Mouse (Mus musculus): Measurements from ENCODE around the gene Gemin7. TPM values are rescaled to one million over a fixed set of nuclear protein-coding genes. Genes with fewer than 3 reads are reported as not detected.
A peak's percentile ranks its signal among the peaks of the same experiment; 100 is the strongest.

Gemin7 gene
- total RNA-seq, 2 experiments from 2014 or later: 50.0 to 55.1 TPM

GRCm38 (mm10) chr7:19580634-19581033, 3.2 kb upstream of the Gemin7 start:
- DNase-seq: no peak
- intact Hi-C loops (cut with DNase I; ENCODE audit: low total_unique reads): loop anchor here (5.0 kb wide), 2 partner anchors 37 to 63 kb away; partner anchors contain the start of gene Nkpd1

- no peak for DNase-seq
- intact Hi-C loops (cut with DNase I; ENCODE audit: low total_unique reads): loop anchor here (5.0 kb wide), 2 partner anchors 38 to 62 kb away; partner anchors contain the start of gene Nkpd1
Measured at GRCm38 (mm10) chr7:19579751-19580150, 2.4 kb upstream of the Gemin7 start.

GRCm38 (mm10) chr7:19578436-19578835, 1.0 kb upstream of the Gemin7 start:
- intact Hi-C loops (cut with DNase I; ENCODE audit: low total_unique reads): no loop called here

GRCm38 (mm10) chr7:19577877-19578414, 551 bp upstream of the Gemin7 start:
- intact Hi-C loops (cut with DNase I; ENCODE audit: low total_unique reads): no loop called here
- DNase-seq: no peak

More at GRCm38 (mm10) chr7:19578436-19578835, 1.0 kb upstream of the Gemin7 start:
- no peak for DNase-seq

- intact Hi-C loops (cut with DNase I; ENCODE audit: low total_unique reads): no loop called here
- no peak for DNase-seq
Measured at GRCm38 (mm10) chr7:19575559-19575958, 1.8 kb downstream of the Gemin7 start.

- no peak for DNase-seq
- intact Hi-C loops (cut with DNase I; ENCODE audit: low total_unique reads): no loop called here
Measured at GRCm38 (mm10) chr7:19573776-19574140, 3.6 kb downstream of the Gemin7 start.

GRCm38 (mm10) chr7:19572926-19573775, 4.2 kb downstream of the Gemin7 start:
- DNase-seq: peak; percentile 83
- intact Hi-C loops (cut with DNase I; ENCODE audit: low total_unique reads): no loop called here

GRCm38 (mm10) chr7:19569647-19570046, 7.7 kb downstream of the Gemin7 start:
- no peak for DNase-seq
- intact Hi-C loops (cut with DNase I; ENCODE audit: low total_unique reads): no loop called here

- no peak for DNase-seq
- intact Hi-C loops (cut with DNase I; ENCODE audit: low total_unique reads): no loop called here
Measured at GRCm38 (mm10) chr7:19567426-19567825, 10.0 kb downstream of the Gemin7 start.

GRCm38 (mm10) chr7:19565803-19566202, 11.6 kb downstream of the Gemin7 start:
- DNase-seq: no peak
- intact Hi-C loops (cut with DNase I; ENCODE audit: low total_unique reads): no loop called here

GRCm38 (mm10) chr7:19564455-19564854, 12.9 kb downstream of the Gemin7 start:
- DNase-seq: no peak
- intact Hi-C loops (cut with DNase I; ENCODE audit: low total_unique reads): no loop called here

- no peak for DNase-seq
- intact Hi-C loops (cut with DNase I; ENCODE audit: low total_unique reads): no loop called here
Measured at GRCm38 (mm10) chr7:19563884-19564283, 13.5 kb downstream of the Gemin7 start.

- intact Hi-C loops (cut with DNase I; ENCODE audit: low total_unique reads): no loop called here
- DNase-seq: no peak
Measured at GRCm38 (mm10) chr7:19562643-19563410, 14.6 kb downstream of the Gemin7 start, which contains the start of gene Ppp1r37. Gene Ppp1r37 (minus strand): TSS chr7:19563076.

- DNase-seq: peak; percentile 94
- intact Hi-C loops (cut with DNase I; ENCODE audit: low total_unique reads): no loop called here
Measured at GRCm38 (mm10) chr7:19561765-19562642, 15.4 kb downstream of the Gemin7 start.

GRCm38 (mm10) chr7:19561431-19561764, 16.0 kb downstream of the Gemin7 start:
- no peak for DNase-seq
- intact Hi-C loops (cut with DNase I; ENCODE audit: low total_unique reads): no loop called here

GRCm38 (mm10) chr7:19560491-19561260, 16.7 kb downstream of the Gemin7 start:
- intact Hi-C loops (cut with DNase I; ENCODE audit: low total_unique reads): no loop called here
- no peak for DNase-seq

GRCm38 (mm10) chr7:19558965-19559364, 18.4 kb downstream of the Gemin7 start:
- intact Hi-C loops (cut with DNase I; ENCODE audit: low total_unique reads): no loop called here
- no peak for DNase-seq

- intact Hi-C loops (cut with DNase I; ENCODE audit: low total_unique reads): no loop called here
Measured at GRCm38 (mm10) chr7:19557982-19558900, 19.2 kb downstream of the Gemin7 start.

More at GRCm38 (mm10) chr7:19557982-19558900, 19.2 kb downstream of the Gemin7 start:
- DNase-seq: no peak

All from gastrocnemius, postnatal 14 days (tissue).